Mouse (Mus musculus) bone marrow, adult 2 months (tissue): Measurements from ENCODE around the gene Shq1.

Experiments used
- CTCF ChIP-seq: fragments of 200-500 bp; IDR thresholded peaks from 2 replicates; pipeline ENCODE4 v1.5.1; 2011; ENCODE audit warnings: low read length, control low read depth; ENCODE audit not compliant: control insufficient read depth, insufficient read depth
- POLR2A ChIP-seq: fragments of 200-500 bp; IDR thresholded peaks from 2 replicates; pipeline ENCODE4 v1.6.1; 2011; ENCODE audit warnings: low read depth, mild to moderate bottlenecking, control low read depth, low read length, borderline replicate concordance; ENCODE audit not compliant: control insufficient read depth

DNA sequence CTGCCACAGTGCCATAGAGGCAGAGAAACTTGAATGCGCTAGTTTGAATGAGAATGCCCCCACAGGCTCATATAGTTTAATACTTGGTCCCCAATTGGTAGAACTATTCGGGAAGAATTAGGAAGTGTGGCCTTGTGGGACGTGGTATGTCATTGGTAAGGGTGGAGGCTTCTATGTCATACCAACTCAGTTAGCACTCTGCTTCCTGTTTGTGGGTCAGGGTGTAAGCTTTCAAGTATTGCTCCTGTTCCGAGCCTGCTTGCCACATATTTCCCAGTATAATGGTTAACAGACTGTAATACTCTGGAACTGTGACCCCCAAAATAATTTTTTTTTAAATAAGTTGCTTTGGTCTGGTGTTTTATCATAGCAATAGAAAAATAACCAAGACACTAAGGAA is 54.8 kb downstream of the Shq1 start:
- TF ChIP-seq POLR2A: no peak
- TF ChIP-seq CTCF: no peak
